Mouse (Mus musculus) spleen, embryonic (tissue): ENCODE measurements around the gene Olfr576.

Experiments
- CTCF ChIA-PET: fragments of 350-600 bp; sonication (Branson Sonifier 250); formaldehyde crosslinking; loops from one replicate; lab custom pipeline; 2022; lab: Charles Lee

Olfr576 gene

DNA sequence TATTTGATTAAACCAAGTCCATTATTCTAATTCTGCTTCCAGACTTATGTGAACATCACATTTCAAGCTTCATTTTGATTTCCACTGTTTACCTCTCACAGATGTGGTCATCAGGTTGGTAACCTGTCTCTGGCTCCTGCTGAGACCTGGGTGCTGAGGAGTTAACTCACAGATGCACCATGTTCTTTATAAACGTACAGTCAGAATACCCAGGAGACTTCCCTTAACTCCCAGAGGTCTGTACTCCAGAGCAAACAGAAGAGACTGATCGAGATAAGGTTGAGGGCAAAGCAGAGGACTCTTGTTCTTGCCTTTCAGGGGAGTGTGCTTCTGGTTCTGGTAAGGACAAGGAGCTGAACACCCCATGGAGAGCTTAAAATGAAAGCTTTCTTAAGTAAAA, at the start of gene Olfr576:
Gene Olfr576, plus strand, starts transcription at position 301 of the 400 bp plus-strand sequence.
- CTCF ChIA-PET = no interaction called here

DNA sequence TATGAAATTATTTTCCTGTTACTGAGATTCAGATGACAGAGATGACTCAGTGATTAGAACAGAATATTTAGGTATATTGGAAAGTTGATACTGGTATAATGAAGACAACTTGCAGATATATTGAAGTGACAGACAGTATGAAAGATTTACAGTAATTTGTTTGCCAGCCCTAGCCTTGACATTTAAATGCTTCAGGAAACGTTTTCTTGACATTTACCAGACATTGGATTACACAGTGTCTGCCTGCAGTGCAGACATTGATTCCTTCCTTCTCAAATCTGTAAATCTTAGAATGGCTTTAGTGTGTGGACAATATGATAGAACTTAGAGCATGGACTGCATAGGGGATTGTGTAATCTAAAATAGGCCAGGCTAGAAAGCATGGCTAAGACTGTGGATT, 47.2 kb upstream of the Olfr576 start:
- CTCF ChIA-PET = no interaction called here

DNA sequence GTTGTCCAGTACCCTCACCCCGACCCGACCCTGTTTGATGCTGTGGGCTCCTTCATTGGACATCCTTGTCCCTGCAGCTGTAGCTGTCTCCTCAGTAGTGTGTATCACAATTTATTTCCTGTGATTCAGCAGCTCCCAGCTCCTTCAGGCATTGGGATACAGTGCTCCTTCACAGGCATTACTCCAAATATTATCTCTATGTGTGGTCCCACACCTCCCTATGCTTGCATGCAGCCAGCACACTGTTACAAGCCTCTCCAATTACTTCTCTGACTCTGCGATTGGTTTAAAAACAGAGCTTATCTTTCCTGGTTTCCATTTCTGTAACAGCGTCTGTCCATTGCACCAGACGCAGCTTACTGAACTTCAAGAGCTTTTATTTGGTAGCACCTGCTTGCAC, 46.1 kb upstream of the Olfr576 start:
- CTCF ChIA-PET = no interaction called here

DNA sequence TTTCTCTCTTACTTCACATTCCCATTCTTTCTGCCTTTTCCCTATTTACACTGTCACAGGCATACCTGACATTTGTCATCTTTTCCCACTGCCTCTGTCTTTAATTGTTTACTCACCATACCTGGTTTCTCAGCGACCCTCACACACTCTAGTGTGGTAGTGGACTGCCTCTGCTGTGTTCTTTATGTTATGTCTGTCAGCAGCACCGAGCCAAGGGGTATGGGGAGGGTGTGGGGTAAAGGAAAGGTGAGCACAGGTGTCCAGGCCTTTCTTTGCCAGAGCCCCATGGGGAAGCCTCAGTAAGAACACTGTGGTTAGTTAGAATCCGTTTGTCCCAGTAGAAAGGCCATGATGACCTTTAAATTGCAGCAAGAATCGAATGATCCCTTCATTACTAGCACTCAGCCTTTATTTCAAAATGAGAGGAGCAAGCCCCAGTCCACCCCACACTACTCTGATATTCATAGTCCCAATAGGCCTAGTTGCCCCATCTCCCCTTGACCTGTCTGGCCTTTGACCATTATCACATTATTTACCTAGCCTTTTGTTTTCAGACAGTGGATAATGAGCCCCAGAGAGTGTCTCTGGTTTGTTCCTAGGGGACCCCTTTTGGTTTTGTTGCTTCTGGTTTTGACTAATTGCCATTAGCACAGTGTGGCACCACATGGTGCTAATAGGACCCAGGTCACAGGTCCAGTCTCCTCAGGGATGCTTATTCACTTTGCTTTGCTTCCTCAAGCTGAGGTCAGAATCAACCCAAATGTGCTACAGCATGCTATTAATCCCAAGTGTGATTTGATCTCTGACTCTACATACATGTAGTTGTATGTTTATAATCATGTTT, 45.2 kb upstream of the Olfr576 start, which contains the start of gene Olfr571:
Gene Olfr571, minus strand, starts transcription at position 505 of the 844 bp plus-strand sequence.
- CTCF ChIA-PET = no interaction called here

DNA sequence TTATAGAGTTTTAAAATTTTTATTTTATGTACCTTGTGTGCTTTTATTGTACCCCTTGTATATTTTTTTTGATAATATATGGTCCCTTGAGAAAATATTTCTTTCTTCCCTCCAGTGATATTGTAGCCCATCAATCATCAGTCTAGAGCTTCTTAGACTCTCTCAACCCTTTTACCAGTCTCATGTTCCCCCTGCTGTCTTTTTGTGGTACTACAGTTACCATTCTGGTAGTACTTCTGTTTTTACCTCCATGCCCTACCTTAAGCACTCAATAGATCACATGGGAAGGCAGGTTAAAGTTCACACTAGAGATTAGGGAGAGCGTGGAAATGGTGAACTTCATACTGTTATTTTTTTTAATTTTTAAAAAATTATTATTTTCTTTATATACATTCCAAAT, 42.8 kb upstream of the Olfr576 start:
- CTCF ChIA-PET = no interaction called here

DNA sequence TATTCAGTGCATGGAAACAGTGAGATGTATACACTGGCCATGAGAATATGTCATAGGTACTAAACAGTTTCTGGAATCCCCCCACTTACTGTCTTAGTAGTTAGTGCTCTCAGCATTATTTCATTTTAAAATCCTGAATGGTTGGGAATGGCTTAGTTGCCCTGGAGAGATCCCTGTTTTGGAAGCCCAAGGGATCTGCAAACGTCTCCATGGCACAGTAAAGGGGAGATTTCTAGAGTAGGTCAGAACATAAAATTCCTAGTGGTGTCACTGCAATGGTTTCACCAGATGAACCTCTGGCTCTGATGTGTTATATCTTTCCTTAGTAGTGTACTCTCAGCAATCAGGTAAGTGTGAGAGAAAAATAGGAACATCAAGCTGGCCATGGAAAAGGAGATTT, 38.4 kb upstream of the Olfr576 start, which contains the start of gene Olfr572:
Gene Olfr572, plus strand, starts transcription at position 301 of the 400 bp plus-strand sequence.
- CTCF ChIA-PET = no interaction called here

DNA sequence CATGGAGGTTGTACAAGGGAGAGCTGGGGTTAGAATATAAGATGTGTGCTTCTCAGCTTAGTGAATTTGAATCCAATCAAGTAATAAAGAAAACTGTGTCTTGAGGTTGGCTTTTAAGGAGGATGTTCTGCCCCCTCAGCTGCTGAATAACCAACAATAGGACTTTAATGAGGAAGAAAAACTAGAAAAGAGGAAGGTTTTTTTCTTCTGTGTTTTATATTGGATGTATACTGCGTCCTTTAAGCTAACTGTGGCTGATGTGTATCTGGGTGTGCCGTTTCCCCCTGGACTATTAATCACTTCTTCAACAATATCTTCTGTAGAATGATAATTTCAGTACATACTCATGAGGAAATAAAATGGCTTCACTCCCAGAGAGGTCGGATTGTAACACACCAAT, 35.4 kb upstream of the Olfr576 start:
- CTCF ChIA-PET = no interaction called here

DNA sequence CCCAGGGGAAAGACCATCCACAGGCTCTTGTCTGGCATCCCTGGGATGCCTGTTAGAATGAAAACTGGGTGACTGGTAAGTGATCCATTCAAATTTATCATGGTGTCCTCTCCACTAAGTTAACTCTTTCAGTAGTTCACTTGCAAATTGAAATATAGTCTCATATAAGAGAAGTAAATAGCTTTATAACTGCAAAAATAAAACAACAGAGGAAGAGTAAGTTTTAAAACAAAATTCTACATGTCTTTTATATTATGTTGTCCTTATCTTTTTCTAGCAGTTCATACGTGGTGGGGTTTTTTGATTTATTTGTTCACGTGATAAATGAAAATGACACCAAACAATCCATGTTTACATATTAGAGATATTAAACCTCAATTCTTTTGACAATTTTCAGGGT, 20.0 kb upstream of the Olfr576 start, which contains the start of gene Olfr573-ps1:
Gene Olfr573-ps1, minus strand, starts transcription at position 101 of the 400 bp plus-strand sequence.
- CTCF ChIA-PET = no interaction called here

DNA sequence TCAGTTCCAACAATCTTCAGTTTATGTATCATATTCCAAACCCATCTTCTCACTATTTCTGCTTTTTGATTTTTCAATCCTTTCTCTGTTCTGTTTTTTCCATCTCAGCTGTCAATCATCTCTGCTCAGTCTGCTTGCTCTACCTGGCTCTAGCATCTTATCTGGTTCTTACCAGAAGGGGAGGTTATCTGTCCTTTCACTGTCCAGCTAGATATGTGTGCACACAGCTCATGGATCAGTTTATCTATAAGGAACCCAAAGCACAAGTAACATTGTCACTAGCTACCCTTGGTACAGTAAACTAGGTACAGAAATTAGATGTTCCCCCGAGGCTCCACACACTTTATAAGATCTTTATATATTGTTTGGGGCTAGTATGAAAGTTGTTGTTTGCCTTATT, 19.0 kb upstream of the Olfr576 start:
- CTCF ChIA-PET = interaction anchor here (0.6 kb wide), 1 partner anchor 172 kb away, joined by 8 read pairs; the partner anchor contains the start of gene Olfr561

DNA sequence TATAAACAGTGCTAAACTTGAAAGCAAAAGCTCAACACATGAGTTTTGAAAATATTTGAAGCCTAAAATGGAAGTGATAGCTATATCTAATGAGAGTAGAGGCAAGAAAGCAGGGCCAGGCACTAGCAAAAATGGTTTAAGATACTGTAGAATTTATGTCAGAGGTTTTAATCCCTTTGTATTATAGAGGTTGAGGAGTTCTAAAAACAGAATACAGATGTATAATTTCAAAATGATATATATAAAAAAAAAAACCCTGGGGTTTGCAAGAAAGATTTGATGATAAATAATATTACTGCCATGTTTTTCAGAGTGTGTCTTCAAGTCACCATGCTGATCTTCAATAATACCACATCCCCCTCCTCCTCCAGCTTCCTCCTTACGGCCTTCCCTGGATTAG, 14.3 kb upstream of the Olfr576 start, which contains the start of gene Olfr574:
Gene Olfr574, plus strand, starts transcription at position 301 of the 400 bp plus-strand sequence.
- CTCF ChIA-PET = no interaction called here

DNA sequence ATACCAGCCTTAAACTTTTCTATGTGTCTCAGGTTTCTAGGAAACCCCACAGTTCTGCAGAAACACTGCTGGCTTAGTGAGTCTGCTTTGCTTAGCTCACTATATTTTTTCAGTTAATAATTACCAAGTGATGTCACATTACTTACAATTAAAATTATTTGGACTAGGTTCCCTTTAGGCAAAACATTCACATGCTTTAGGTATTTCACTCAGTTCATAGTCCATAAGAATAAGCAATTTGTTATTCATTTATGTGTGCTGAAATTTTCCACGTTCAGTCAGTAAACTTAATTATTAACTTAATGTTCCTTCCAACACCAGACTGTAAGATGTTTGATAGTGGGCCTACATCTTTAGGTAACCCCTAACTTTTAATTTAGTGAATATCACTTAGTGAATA, 11.7 kb upstream of the Olfr576 start:
- CTCF ChIA-PET = no interaction called here

DNA sequence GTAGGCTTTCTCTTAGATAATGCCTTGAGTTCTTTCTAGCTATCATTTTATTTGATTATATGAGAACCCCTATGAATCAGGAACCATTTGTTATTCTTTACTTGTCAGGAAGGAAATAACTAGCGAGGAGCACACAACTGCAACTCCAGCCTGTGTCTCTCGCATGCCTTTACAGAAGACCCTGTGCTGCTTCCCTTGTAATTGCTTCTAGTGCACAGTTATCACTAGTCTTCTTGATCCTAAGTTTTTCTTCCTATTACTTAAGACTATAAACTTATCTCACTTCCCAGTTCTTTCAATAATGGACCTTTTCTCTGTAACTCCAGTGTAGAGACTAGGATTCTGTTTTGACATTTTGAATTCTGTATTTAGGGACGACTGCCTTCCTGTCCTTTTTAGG, 4.3 kb upstream of the Olfr576 start:
- CTCF ChIA-PET = no interaction called here

DNA sequence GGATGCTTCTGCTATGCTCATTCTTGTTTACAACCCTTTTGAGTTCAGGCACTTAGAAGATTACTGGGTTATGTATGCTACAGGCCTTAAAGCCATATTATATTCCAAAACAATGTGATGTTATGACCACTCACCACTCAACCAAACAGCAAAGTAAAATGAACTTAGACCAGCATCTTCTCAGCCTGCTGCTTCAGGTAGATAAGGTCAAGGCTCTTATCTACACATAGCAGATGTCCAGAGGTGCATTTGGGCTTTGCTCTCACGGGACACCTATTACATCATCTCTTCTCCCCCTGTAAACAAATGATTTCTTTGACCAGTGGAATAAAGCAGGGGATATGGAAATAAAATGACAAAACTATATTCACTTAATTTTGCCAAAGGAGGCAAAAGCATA, 3.9 kb upstream of the Olfr576 start, which contains the start of gene Olfr575:
Gene Olfr575, minus strand, starts transcription at position 183 of the 400 bp plus-strand sequence.
- CTCF ChIA-PET = no interaction called here

DNA sequence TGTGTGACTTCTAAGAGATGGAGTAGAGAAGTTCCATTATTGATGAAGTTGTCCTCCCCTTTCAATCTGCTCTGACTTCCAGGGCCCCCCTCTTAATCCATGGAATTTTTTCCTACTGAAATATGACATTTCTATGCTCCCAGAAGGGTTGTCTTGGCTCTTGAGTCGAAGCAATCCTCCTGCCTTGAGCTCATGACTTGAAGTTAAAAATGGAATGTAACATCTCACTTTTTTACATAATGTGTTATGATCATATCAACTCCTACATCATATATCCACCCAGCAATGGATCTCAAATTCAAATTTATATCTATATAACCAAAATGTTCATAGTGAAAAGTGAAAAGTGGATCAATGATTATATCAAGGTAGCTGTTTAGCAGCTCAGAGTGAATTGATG, 11.9 kb downstream of the Olfr576 start:
- CTCF ChIA-PET = no interaction called here

DNA sequence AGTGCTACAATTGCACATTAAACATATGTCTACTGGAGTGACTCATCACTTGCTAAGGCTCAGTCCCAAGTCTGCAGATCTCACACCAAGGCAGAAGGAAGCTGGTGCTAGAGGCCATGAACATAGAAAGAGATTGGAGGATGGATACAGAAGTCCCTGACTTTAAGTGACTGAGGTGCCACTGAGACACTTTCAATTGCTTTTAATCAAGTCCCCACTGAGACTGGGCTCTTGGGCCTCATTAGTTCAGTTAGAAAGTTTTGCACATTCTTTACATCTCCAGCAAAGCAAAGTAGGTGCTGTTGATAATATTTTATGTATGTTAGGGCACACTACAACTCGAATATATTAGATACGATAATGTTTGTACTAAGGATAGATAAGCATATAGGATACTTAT, 13.4 kb downstream of the Olfr576 start, which contains the start of gene Olfr577:
Gene Olfr577, minus strand, starts transcription at position 101 of the 400 bp plus-strand sequence.
- CTCF ChIA-PET = no interaction called here

DNA sequence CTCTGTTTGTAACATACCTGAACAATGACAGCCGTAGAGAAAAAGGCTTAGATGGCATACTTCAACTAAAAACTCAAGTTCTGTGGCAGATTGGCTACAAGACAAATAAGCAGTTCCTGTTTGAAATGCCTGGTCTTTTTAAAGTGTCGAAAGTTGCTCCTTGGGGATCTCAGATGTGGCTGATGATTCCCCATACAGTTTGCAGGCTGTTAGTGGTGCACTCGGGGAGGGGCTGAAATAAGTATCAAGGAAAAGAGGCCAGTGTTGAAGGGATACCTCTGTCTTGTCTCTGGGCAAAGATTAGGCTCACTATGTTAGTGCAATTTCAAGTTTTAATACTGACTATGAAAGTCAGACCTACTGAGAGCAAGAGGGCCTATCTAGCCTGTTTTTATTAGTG, 26.8 kb downstream of the Olfr576 start, which contains the start of gene Olfr578:
Gene Olfr578, minus strand, starts transcription at position 101 of the 400 bp plus-strand sequence.
- CTCF ChIA-PET = no interaction called here
